Mouse (Mus musculus): Measurements from ENCODE around the gene Kank1. TPM values are rescaled to one million over a fixed set of nuclear protein-coding genes. Genes with fewer than 3 reads are reported as not detected.

The Kank1 gene
- polyA plus RNA-seq, 1 experiment from 2014 or later: 23.1 TPM

DNA sequence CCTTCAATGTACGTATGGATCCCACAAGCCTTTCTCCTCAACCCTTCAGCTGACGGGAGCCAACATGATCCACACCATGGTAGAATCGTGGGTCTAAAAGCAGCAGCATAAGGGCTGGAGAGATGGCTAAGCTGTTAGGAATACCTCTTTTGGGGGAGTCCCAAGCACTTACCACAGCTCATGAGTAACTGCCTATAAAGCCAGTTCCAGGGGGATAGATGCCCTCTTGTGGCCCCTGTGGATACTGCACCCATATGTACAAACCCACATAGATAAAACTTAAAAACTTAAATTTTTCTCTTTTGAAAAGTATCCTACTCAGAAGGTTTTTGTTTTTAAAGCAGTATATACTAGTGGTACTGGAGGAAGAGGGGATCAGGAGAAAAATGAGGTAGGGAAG, 97.6 kb downstream of the Kank1 start:
- Histone ChIP-seq H3K9me3 (replicated peaks) (no peaks in the 10 kb centered on the region), H3K27ac (replicated peaks) (no peak overlapping the region), H3K4me1 (peaks cover 10% of the 10 kb centered on the region), H3K27me3 (ENCODE audit: low read depth, poor library complexity, severe bottlenecking) (no peaks in the 10 kb centered on the region), H3K36me3 (no peaks in the 10 kb centered on the region), H3K4me3 (no peak overlapping the region)
- peak; percentile 54 for DNase-seq (ENCODE audit: low spot score)
- WGBS: 59% methylated on average over 3 of the region's 3 CpGs

DNA sequence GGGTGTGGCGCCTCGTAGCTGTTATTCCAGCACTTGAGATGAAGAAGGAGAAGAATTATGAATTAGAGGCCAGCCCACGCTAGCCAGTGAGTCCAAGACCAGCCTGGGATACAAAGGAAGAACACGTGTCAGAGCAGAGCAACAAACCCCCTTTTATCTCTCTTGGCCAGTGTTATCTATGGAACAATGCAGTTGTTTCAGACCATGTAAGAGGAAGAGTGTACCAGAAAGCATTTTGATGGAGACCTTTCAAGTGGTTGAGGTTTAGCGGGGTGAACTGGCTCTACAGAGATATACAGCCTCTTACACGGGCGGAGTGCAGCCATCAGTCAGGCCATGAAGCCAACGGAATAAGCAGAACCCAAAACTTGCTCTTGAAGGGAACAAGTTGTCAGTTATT, 100.0 kb downstream of the Kank1 start:
- Histone ChIP-seq H3K27ac (replicated peaks) (no peak overlapping the region), H3K9me3 (replicated peaks) (no peaks in the 10 kb centered on the region), H3K4me1 (peaks cover 21% of the 10 kb centered on the region), H3K36me3 (no peaks in the 10 kb centered on the region), H3K4me3 (no peak overlapping the region), H3K27me3 (ENCODE audit: low read depth, poor library complexity, severe bottlenecking) (no peaks in the 10 kb centered on the region)
- 91% methylated on average over 8 of the region's 8 CpGs for WGBS
- no peak for DNase-seq (ENCODE audit: low spot score)

DNA sequence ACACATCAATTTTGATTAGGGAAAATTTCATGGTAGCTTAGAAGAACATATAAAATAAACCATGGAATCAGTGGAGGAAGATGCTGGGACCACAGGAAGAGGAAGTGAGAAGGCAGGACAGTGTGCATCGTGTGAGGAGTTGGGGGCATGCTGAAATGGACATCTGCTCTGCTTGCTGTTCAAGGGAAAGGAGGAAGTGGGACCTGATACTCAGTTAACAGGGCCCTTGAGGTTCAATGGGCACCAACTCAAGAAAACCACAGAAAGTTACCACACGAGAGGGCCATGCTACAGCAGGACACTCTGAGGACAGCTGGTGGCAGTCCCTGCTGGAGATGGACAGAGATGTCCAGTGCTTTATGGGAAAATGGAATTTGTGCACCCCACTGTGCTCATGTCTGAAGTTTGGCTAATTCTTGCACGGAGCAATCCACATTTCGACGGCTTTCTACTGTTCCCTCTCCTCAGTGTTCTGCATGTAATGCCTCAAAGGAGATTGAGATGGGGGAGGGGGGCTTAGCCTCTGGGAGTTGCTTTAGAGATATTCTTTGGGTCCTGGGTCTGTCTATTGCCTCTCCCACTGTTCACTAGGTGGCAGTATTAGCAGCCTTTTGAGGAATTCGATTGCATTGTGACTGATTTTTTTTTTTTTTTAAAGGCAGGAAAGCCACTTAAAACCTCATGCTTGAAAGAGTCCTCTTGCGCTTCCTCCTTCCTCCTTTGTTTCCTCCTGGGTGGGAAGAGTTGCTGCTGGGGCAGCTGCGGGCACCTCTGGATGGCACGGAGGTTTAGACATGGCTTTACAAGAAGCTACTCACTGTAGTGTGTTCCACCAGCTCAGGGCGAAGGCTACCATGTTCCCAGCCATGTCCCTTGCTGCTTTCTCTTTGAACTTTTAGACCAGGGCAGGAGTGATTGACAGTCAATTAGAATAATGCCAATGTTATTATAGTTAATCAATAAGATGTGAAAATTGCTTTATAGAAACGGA, 104.2 kb downstream of the Kank1 start:
- 49% methylated on average over 11 of the region's 11 CpGs for WGBS

DNA sequence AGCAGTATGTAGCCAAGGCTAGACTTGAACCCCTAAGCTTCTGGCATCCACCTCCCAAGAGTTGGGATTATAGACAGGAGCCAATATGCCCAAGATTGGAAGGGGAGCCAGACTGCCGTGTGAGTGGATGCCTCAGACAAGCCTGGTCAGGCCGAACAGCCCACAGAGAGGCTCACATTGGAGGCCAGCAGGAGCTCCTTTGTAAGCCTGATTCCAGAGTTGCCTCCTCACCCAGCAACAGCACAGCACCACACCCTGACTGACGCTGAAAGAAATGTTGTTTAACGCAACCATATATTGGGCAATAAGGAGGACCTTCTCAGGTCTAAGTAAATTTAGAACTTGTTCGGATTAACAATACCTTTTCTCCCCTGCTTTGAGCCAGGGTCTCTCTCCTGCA, 105.3 kb downstream of the Kank1 start:
- H3K36me3 ChIP-seq: no peaks in the 10 kb centered on the region
- peaks cover 20% of the 10 kb centered on the region for H3K4me1 ChIP-seq
- H3K27ac ChIP-seq (replicated peaks): no peak overlapping the region
- WGBS: 78% methylated on average over 5 of the region's 5 CpGs
- no peaks in the 10 kb centered on the region for H3K27me3 ChIP-seq (ENCODE audit: low read depth, poor library complexity, severe bottlenecking)
- H3K9me3 ChIP-seq (replicated peaks): no peaks in the 10 kb centered on the region
- no peak overlapping the region for H3K4me3 ChIP-seq
- no peak for DNase-seq (ENCODE audit: low spot score)

More for the DNA sequence above, 104.2 kb downstream of the Kank1 start:
- Histone ChIP-seq H3K4me3 (no peak overlapping the region), H3K27me3 (ENCODE audit: low read depth, poor library complexity, severe bottlenecking) (no peaks in the 10 kb centered on the region), H3K4me1 (peaks cover 21% of the 10 kb centered on the region), H3K9me3 (replicated peaks) (no peaks in the 10 kb centered on the region), H3K27ac (replicated peaks) (peak overlapping the region; percentile 68; the same call in 1 of the 2 replicates), H3K36me3 (no peaks in the 10 kb centered on the region)
- peak; percentile 48 for DNase-seq (ENCODE audit: low spot score)

DNA sequence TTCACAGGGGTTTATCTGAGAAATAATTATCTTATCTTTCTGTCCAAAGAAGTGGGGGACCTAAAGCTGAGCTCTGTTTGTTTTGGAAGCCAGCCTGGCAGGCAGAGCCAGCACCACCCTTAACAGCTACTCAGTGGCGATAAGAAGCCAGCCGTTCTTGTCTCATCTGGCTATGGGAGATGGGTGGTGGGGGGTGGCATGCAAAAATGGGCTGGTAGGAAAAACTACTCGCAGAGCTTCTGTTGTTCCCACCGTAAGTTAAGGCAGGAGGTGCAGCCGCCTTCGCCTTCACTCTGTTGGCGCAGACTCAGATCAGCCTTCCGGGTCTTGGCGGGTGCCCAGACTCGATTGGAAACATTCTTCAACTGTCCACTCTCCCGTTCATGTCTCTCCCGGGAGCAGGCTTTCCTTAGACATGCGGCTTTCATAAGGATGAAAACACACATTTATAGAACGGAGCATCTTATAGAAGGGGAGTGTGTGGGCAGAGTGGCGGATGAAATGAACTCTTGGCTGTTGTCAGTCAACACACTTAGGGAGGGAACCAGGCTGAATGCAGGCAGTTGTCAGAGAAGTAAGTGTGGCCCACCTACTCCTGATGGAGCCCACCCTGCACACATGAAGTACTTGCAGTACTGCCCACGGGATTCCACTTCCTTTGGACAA, 107.0 kb downstream of the Kank1 start:
- no peaks in the 10 kb centered on the region for H3K9me3 ChIP-seq (replicated peaks)
- no peak for DNase-seq (ENCODE audit: low spot score)
- WGBS: 87% methylated on average over 16 of the region's 16 CpGs
- no peaks in the 10 kb centered on the region for H3K27me3 ChIP-seq (ENCODE audit: low read depth, poor library complexity, severe bottlenecking)
- no peaks in the 10 kb centered on the region for H3K36me3 ChIP-seq
- H3K27ac ChIP-seq (replicated peaks): no peak overlapping the region
- no peak overlapping the region for H3K4me3 ChIP-seq
- peaks cover 11% of the 10 kb centered on the region for H3K4me1 ChIP-seq

DNA sequence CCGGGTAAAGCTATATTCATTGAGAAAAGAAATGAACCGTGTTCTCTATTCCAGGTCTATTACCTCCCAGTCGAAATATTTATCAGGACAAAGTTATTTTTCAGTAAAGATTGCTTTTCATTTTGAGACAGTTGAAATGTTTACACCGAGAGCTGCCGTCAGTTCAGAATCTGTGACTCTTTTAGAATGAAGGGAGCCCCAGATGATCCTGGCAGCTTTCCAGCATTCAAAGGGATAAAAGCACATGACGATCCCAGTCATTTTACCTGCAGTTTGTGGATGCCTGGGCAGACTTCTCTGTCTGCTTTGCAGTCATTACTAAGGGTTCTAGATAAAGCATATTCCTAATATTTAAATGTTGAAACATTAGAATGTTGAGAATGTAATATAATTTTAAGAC, 107.6 kb downstream of the Kank1 start:
- no peak for DNase-seq (ENCODE audit: low spot score)
- Histone ChIP-seq H3K4me1 (peaks cover 11% of the 10 kb centered on the region), H3K27ac (replicated peaks) (no peak overlapping the region), H3K4me3 (no peak overlapping the region), H3K27me3 (ENCODE audit: low read depth, poor library complexity, severe bottlenecking) (no peaks in the 10 kb centered on the region), H3K36me3 (no peaks in the 10 kb centered on the region), H3K9me3 (replicated peaks) (no peaks in the 10 kb centered on the region)
- 90% methylated on average over 6 of the region's 6 CpGs for WGBS

DNA sequence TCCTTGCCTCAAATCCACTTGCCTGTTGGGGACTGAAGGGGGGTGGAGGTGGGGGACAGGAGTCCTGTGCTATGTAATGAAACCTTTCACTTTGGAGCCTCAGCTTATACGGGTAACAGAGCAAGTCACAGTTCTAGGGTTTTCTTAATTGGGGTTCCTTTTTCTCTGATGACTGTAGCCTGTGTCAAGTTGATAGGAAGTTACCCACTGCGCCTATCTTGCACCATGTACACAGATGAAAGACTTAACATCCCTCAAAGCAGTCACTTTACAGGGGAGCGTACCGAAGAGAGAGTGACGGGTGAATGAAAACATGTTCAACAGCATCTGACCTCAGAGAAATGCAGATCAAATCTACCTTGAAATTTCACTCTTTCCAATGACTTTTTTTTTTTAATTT, 109.2 kb downstream of the Kank1 start:
- Histone ChIP-seq H3K27me3 (ENCODE audit: low read depth, poor library complexity, severe bottlenecking) (no peaks in the 10 kb centered on the region), H3K4me1 (peaks cover 11% of the 10 kb centered on the region), H3K4me3 (no peak overlapping the region), H3K36me3 (no peaks in the 10 kb centered on the region), H3K9me3 (replicated peaks) (no peaks in the 10 kb centered on the region), H3K27ac (replicated peaks) (no peak overlapping the region)
- no peak for DNase-seq (ENCODE audit: low spot score)
- WGBS: 88% methylated on average over 5 of the region's 5 CpGs

DNA sequence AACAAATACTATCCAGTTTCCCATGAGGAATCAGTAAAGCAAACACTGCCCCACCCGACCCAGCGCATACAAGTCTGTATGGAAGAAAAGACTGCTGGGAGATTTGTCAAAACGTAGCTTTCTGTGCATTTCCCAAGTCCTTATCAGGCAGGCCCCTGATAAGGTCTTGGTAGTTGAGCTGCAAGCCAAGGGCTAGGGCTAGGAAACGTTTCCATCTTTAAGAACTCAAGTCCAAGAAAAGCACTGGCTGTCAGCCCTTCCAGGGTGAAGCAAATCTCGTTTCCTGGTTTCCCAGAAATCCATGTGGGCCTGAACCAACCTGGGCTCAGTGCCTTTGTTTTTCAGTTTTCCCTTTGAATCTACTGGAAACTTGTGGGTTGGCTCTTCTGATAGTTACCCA, 110.7 kb downstream of the Kank1 start:
- no peaks in the 10 kb centered on the region for H3K9me3 ChIP-seq (replicated peaks)
- WGBS: 84% methylated on average over 5 of the region's 5 CpGs
- DNase-seq (ENCODE audit: low spot score): no peak
- H3K4me3 ChIP-seq: no peak overlapping the region
- H3K4me1 ChIP-seq: peaks cover 20% of the 10 kb centered on the region
- no peak overlapping the region for H3K27ac ChIP-seq (replicated peaks)
- H3K27me3 ChIP-seq (ENCODE audit: low read depth, poor library complexity, severe bottlenecking): no peaks in the 10 kb centered on the region
- no peaks in the 10 kb centered on the region for H3K36me3 ChIP-seq

DNA sequence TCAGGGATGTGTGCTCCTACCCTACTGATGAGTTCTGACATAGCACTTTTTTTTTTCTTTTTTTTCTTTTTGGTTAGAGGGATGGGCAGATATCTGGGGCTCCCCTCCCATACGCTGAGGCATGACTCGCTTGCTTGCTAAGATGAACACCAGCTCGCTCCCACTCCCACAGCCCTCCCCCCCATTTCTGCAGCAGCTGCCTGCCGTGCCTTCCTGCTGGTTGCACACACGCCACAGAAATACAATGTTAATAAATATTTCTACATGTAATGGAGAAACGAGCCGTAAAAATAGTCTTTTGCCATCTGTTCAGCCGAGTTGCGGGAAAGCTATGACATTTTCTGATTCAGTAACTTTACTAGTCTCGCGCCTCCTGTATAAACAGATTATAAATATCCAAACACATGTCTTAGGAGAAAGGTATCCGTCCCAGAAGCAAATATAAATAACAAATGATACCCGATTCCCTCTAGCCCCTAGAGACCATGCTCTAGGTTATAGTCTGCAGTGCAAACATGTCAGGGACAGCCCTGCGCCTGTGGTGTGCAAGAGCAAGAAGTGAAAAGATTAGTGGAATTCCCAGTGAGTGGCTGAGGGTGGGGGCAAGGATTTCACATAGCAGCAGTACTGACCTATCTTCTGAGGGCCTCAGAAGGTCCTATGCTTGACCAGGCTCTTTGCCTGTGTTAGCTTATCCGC, 114.6 kb downstream of the Kank1 start:
- peaks cover 24% of the 10 kb centered on the region for H3K4me1 ChIP-seq
- DNase-seq (ENCODE audit: low spot score): no peak
- WGBS: 80% methylated on average over 15 of the region's 15 CpGs
- H3K27ac ChIP-seq (replicated peaks): 0 out of 2 replicates have a peak overlapping the region, but pooled peaks have one; percentile 33
- H3K9me3 ChIP-seq (replicated peaks): no peaks in the 10 kb centered on the region
- no peaks in the 10 kb centered on the region for H3K36me3 ChIP-seq
- H3K27me3 ChIP-seq (ENCODE audit: low read depth, poor library complexity, severe bottlenecking): no peaks in the 10 kb centered on the region
- H3K4me3 ChIP-seq: no peak overlapping the region

DNA sequence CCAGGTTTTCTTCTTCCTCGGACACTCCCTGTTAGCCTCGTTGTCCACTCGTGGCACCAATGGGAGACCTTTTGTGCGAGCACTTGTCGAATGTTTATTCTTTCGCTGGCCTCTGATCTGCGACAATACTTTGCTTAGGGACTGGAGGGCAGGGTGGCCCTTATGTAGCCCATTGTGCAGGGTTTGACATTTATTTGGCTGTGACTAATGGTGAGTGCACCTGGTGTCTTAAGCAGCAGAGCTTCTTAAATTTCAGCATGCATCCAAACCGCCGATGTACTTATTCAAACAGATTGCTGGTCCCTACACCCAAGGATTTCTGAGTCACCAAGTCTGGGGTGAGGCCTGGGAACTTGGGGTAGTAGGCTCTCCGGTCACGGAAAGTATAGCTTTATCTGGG, 120.3 kb downstream of the Kank1 start:
- DNase-seq (ENCODE audit: low spot score): no peak
- 0 out of 2 replicates have a peak, but pooled peaks cover 3% of the 10 kb centered on the region for H3K27me3 ChIP-seq (ENCODE audit: low read depth, poor library complexity, severe bottlenecking)
- H3K9me3 ChIP-seq (replicated peaks): no peaks in the 10 kb centered on the region
- peaks cover 58% of the 10 kb centered on the region for H3K4me1 ChIP-seq
- H3K4me3 ChIP-seq: no peak overlapping the region
- H3K27ac ChIP-seq (replicated peaks): no peak overlapping the region
- WGBS: 83% methylated on average over 11 of the region's 11 CpGs
- H3K36me3 ChIP-seq: no peaks in the 10 kb centered on the region

DNA sequence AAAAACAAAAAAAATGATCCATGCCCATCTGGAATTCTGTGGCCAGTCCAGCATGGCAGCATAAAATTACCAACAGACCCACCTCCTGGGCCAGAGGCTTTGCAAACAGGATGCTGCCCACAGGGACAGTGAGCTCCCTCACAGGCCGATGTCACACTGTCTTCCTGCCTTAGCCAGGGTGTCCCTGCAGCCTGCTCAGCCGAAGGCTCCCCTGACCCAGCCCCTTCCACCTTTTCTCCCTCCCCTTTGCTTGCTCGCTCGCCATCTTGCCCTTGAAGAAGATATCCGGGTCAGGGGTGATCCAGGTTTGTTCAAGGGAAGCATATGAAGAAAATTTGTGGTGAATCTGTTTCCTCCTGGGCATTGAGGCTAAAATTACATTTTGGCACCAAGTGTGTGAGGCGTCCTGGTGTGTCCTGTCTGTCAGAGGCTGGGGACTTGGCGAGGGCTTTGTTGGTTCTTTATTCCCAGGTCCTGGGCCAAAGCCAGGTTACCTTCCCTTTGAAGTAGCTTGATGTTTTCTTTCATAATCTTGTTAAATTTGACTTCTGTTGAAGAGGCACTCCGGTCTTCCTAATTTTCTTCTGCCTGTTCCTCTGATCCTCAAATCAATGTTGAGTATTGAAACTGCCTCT, 121.8 kb downstream of the Kank1 start:
- peaks cover 58% of the 10 kb centered on the region for H3K4me1 ChIP-seq
- no peak overlapping the region; the same call in 1 of the 2 replicates for H3K27ac ChIP-seq (replicated peaks)
- H3K36me3 ChIP-seq: no peaks in the 10 kb centered on the region
- H3K4me3 ChIP-seq: no peak overlapping the region
- no peak for DNase-seq (ENCODE audit: low spot score)
- no peaks in the 10 kb centered on the region for H3K9me3 ChIP-seq (replicated peaks)
- 0 out of 2 replicates have a peak, but pooled peaks cover 3% of the 10 kb centered on the region for H3K27me3 ChIP-seq (ENCODE audit: low read depth, poor library complexity, severe bottlenecking)
- 57% methylated on average over 8 of the region's 8 CpGs for WGBS

DNA sequence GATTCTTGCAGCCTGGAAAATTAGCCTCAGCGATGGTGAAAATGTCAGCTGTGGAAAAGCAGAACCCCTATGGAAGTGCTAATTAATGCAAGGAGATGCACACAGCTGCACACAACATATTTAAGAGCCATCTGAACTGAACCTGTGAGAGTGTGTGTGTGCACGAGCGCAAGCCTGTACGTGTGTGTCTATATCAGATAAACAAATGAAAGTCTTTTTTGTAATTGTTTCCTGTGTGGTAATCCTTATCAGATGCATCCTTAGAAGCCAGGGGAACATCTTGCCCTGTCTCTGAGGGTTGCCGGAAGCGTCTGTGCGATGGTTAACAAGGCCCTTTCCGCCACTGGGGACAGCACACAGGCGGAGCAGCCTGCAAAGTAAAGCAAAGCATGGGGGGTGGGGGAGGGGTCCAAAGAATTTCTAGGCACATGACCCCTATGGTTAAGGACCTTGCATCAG, 123.8 kb downstream of the Kank1 start:
- no peaks in the 10 kb centered on the region for H3K36me3 ChIP-seq
- 0 out of 2 replicates have a peak, but pooled peaks cover 3% of the 10 kb centered on the region for H3K27me3 ChIP-seq (ENCODE audit: low read depth, poor library complexity, severe bottlenecking)
- no peak overlapping the region for H3K4me3 ChIP-seq
- H3K9me3 ChIP-seq (replicated peaks): no peaks in the 10 kb centered on the region
- DNase-seq (ENCODE audit: low spot score): no peak
- no peak overlapping the region for H3K27ac ChIP-seq (replicated peaks)
- H3K4me1 ChIP-seq: peaks cover 58% of the 10 kb centered on the region
- 42% methylated on average over 9 of the region's 9 CpGs for WGBS

All from midbrain, embryonic 10.5 days (tissue).